Mouse (Mus musculus) heart, postnatal 0 days (tissue): ENCODE measurements at regions not wholly inside any gene's neighbourhood (a gene's known extent, or its start where the extent isn't known, plus 50 kb on each side); places are given as distances from the start of the nearest gene placed in this dataset.

Experiments used
- CTCF ChIP-seq: IDR thresholded peaks from 2 replicates; pipeline ENCODE4 v1.5.1; 2016; ENCODE audit warnings: antibody characterized with exemption, control low read depth, low read depth
- EP300 ChIP-seq: IDR thresholded peaks from 2 replicates; pipeline ENCODE4 v1.6.1; 2016; ENCODE audit warnings: antibody characterized with exemption, low read depth

- TF ChIP-seq CTCF = no peak
- TF ChIP-seq EP300 = no peak
Measured at GRCm38 (mm10) chr11:114360946-114361345, 294.1 kb upstream of the Sdk2 start.
